Mouse (Mus musculus) forebrain, embryonic 11.5 days (tissue): ENCODE measurements around the gene Ptpn11. TPM values are rescaled to one million over a fixed set of nuclear protein-coding genes. Genes with fewer than 3 reads are reported as not detected.

Experiments used
- ATAC-seq: fragments of 200-750 bp; cut with Nextera tagmentation; replicated peaks from 2 replicates; pipeline ENCODE4 v1.8.0; 2017; ENCODE audit warnings: moderate TSS enrichment; ENCODE audit not compliant: low FRiP score
- DNase-seq: peaks from one replicate; pipeline ENCODE4 v3.0.0-alpha.2; 2017; ENCODE audit warnings: low spot score
- H3K27ac ChIP-seq: fragments of 300-500 bp; sonication (generic); 2 replicates; pipeline ENCODE4 v1.5.1; 2014; ENCODE audit warnings: low read depth, low read length
- H3K27me3 ChIP-seq: fragments of 300-500 bp; sonication (generic); 2 replicates; pipeline ENCODE4 v1.6.1; 2014; ENCODE audit warnings: mild to moderate bottlenecking, low read length, mixed read lengths; ENCODE audit not compliant: control insufficient read depth, insufficient read depth
- H3K36me3 ChIP-seq: fragments of 300-500 bp; sonication (generic); 2 replicates; pipeline ENCODE4 v1.6.1; 2014; ENCODE audit warnings: mild to moderate bottlenecking, low read length, moderate library complexity, mixed read lengths; ENCODE audit not compliant: control insufficient read depth, insufficient read depth
- H3K4me1 ChIP-seq: fragments of 300-500 bp; sonication (generic); replicated peaks from 2 replicates; pipeline ENCODE4 v1.6.1; 2014; ENCODE audit warnings: low read length, mixed read lengths; ENCODE audit not compliant: control insufficient read depth, insufficient read depth
- H3K4me2 ChIP-seq: fragments of 300-500 bp; sonication (generic); 2 replicates; pipeline ENCODE4 v1.6.1; 2014; ENCODE audit warnings: low read depth, mild to moderate bottlenecking, low read length, moderate library complexity, mixed read lengths; ENCODE audit not compliant: severe bottlenecking
- H3K4me3 ChIP-seq: fragments of 300-500 bp; sonication (generic); 2 replicates; pipeline ENCODE4 v1.5.1; 2014; ENCODE audit warnings: low read depth, low read length
- H3K9ac ChIP-seq: fragments of 300-500 bp; sonication (generic); 2 replicates; pipeline ENCODE4 v1.6.1; 2014; ENCODE audit warnings: low read length
- H3K9me3 ChIP-seq: fragments of 300-500 bp; sonication (generic); 2 replicates; pipeline ENCODE4 v1.6.1; 2016; ENCODE audit warnings: low read length, mixed read lengths; ENCODE audit not compliant: control insufficient read depth
- WGBS: fragments of 180-500 bp; shearing (Covaris S2); extraction: QIAGEN DNeasy Blood & Tissue Kit; methylation state at CpG from one replicate; pipeline ENCODE4 v1.1.7; 2014; 5-methylcytosine and 5-hydroxymethylcytosine counted together
- polyA plus RNA-seq: library from polyadenylated mRNA; unstranded; fragments of >200 nt; fragmentation: Nextera tagmentation; extraction: Ambion mirVana; gene quantifications from 2 replicates; pipeline ENCODE4 v1.2.1, GENCODE M21; 2014

The Ptpn11 gene
- polyA plus RNA-seq, 1 experiment from 2014 or later, result 27.4 TPM

GRCm38 (mm10) chr5:121112390-121112789, 78.8 kb downstream of the Ptpn11 start:
- no peak overlapping the region for H3K4me3 ChIP-seq
- no peaks in the 10 kb centered on the region for H3K9me3 ChIP-seq
- no peaks in the 10 kb centered on the region for H3K36me3 ChIP-seq
- ATAC-seq (no peak), DNase-seq (no peak)
- peaks cover 5% of the 10 kb centered on the region; the same call in 1 of the 2 replicates for H3K4me1 ChIP-seq
- H3K4me2 ChIP-seq, result no peak overlapping the region
- H3K9ac ChIP-seq, result no peak overlapping the region
- no peak overlapping the region for H3K27ac ChIP-seq
- WGBS, result 63% methylated on average over 5 of the region's 5 CpGs
- no peaks in the 10 kb centered on the region for H3K27me3 ChIP-seq

- no peak overlapping the region for H3K4me3 ChIP-seq
- H3K27me3 ChIP-seq, result no peaks in the 10 kb centered on the region
- DNase-seq (no peak), ATAC-seq (no peak)
- 91% methylated on average over 18 of the region's 18 CpGs for WGBS
- H3K4me1 ChIP-seq, result peaks cover 5% of the 10 kb centered on the region; the same call in 1 of the 2 replicates
- no peak overlapping the region for H3K27ac ChIP-seq
- H3K9ac ChIP-seq, result no peak overlapping the region
- no peaks in the 10 kb centered on the region for H3K9me3 ChIP-seq
- no peaks in the 10 kb centered on the region for H3K36me3 ChIP-seq
- no peak overlapping the region for H3K4me2 ChIP-seq
These were observed 79.9 kb downstream of the Ptpn11 start for GRCm38 (mm10) chr5:121111106-121111915.

GRCm38 (mm10) chr5:121109185-121109584, 82.0 kb downstream of the Ptpn11 start:
- H3K4me3 ChIP-seq, result no peak overlapping the region
- DNase-seq (no peak), ATAC-seq (no peak)
- H3K9ac ChIP-seq, result no peak overlapping the region
- no peaks in the 10 kb centered on the region for H3K27me3 ChIP-seq
- 83% methylated on average over 7 of the region's 7 CpGs for WGBS
- H3K9me3 ChIP-seq, result no peaks in the 10 kb centered on the region
- no peak overlapping the region for H3K4me2 ChIP-seq
- no peaks in the 10 kb centered on the region for H3K36me3 ChIP-seq
- no peak overlapping the region for H3K27ac ChIP-seq
- H3K4me1 ChIP-seq, result no peaks in the 10 kb centered on the region

- no peaks in the 10 kb centered on the region for H3K9me3 ChIP-seq
- H3K4me3 ChIP-seq, result no peak overlapping the region
- no peaks in the 10 kb centered on the region for H3K27me3 ChIP-seq
- H3K4me2 ChIP-seq, result no peak overlapping the region
- WGBS, result 80% methylated on average over 3 of the region's 3 CpGs
- H3K9ac ChIP-seq, result no peak overlapping the region
- no peak for DNase-seq
- no peaks in the 10 kb centered on the region for H3K36me3 ChIP-seq
- H3K27ac ChIP-seq, result no peak overlapping the region
- H3K4me1 ChIP-seq, result no peaks in the 10 kb centered on the region
- no peak for ATAC-seq
These were observed 84.3 kb downstream of the Ptpn11 start for GRCm38 (mm10) chr5:121106913-121107312.

- Histone ChIP-seq H3K36me3 (no peaks in the 10 kb centered on the region), H3K4me3 (no peak overlapping the region), H3K9me3 (no peaks in the 10 kb centered on the region), H3K9ac (no peak overlapping the region), H3K27ac (no peak overlapping the region), H3K4me1 (no peaks in the 10 kb centered on the region), H3K4me2 (no peak overlapping the region), H3K27me3 (no peaks in the 10 kb centered on the region)
- 83% methylated on average over 9 of the region's 9 CpGs for WGBS
- no peak for ATAC-seq
- DNase-seq, result no peak
These were observed 90.2 kb downstream of the Ptpn11 start for GRCm38 (mm10) chr5:121100886-121101580.

GRCm38 (mm10) chr5:121100095-121100494, 91.1 kb downstream of the Ptpn11 start:
- ATAC-seq, result no peak

GRCm38 (mm10) chr5:121097970-121098369, 93.2 kb downstream of the Ptpn11 start:
- WGBS, result 88% methylated on average over 4 of the region's 4 CpGs
- Histone ChIP-seq H3K27me3 (no peaks in the 10 kb centered on the region), H3K9me3 (no peaks in the 10 kb centered on the region), H3K9ac (no peak overlapping the region), H3K36me3 (no peaks in the 10 kb centered on the region), H3K4me2 (no peak overlapping the region), H3K4me1 (no peaks in the 10 kb centered on the region), H3K27ac (no peak overlapping the region), H3K4me3 (no peak overlapping the region)
- ATAC-seq (no peak), DNase-seq (no peak)

More at GRCm38 (mm10) chr5:121100095-121100494, 91.1 kb downstream of the Ptpn11 start:
- H3K4me1 ChIP-seq, result no peaks in the 10 kb centered on the region
- H3K9me3 ChIP-seq, result no peaks in the 10 kb centered on the region
- no peak overlapping the region for H3K4me2 ChIP-seq
- H3K9ac ChIP-seq, result no peak overlapping the region
- no peak overlapping the region for H3K4me3 ChIP-seq
- WGBS, result 72% methylated on average over 2 of the region's 2 CpGs
- no peaks in the 10 kb centered on the region for H3K36me3 ChIP-seq
- no peaks in the 10 kb centered on the region for H3K27me3 ChIP-seq
- H3K27ac ChIP-seq, result no peak overlapping the region
- no peak for DNase-seq

GRCm38 (mm10) chr5:121096744-121097143, 94.5 kb downstream of the Ptpn11 start:
- H3K4me1 ChIP-seq, result no peaks in the 10 kb centered on the region
- H3K9me3 ChIP-seq, result no peaks in the 10 kb centered on the region
- no peak overlapping the region for H3K4me3 ChIP-seq
- no peak overlapping the region for H3K9ac ChIP-seq
- H3K27ac ChIP-seq, result no peak overlapping the region
- WGBS, result 93% methylated on average over 5 of the region's 5 CpGs
- H3K27me3 ChIP-seq, result no peaks in the 10 kb centered on the region
- H3K36me3 ChIP-seq, result no peaks in the 10 kb centered on the region
- DNase-seq (no peak), ATAC-seq (no peak)
- H3K4me2 ChIP-seq, result no peak overlapping the region
